Mouse (Mus musculus) neural tube, embryonic 12.5 days (tissue): Measurements from ENCODE around the gene Itsn1. TPM values are rescaled to one million over a fixed set of nuclear protein-coding genes. Genes with fewer than 3 reads are reported as not detected.

Experiments used
- ATAC-seq: fragments of 200-750 bp; cut with Nextera tagmentation; 2 replicates; pipeline ENCODE4 v1.8.0; 2017; ENCODE audit warnings: low read depth, mild to moderate bottlenecking, moderate TSS enrichment, moderate library complexity; ENCODE audit not compliant: low FRiP score
- H3K27ac ChIP-seq: fragments of 300-500 bp; sonication (generic); 2 replicates; pipeline ENCODE4 v1.5.1; 2016
- H3K27me3 ChIP-seq: fragments of 300-500 bp; sonication (generic); replicated peaks from 2 replicates; pipeline ENCODE4 v1.6.1; 2016; ENCODE audit warnings: mild to moderate bottlenecking
- H3K36me3 ChIP-seq: fragments of 300-500 bp; sonication (generic); 2 replicates; pipeline ENCODE4 v1.6.1; 2016; ENCODE audit warnings: mild to moderate bottlenecking
- H3K4me1 ChIP-seq: fragments of 300-500 bp; sonication (generic); 2 replicates; pipeline ENCODE4 v1.6.1; 2016
- H3K4me2 ChIP-seq: fragments of 300-500 bp; sonication (generic); replicated peaks from 2 replicates; pipeline ENCODE4 v1.6.1; 2016; ENCODE audit warnings: mild to moderate bottlenecking
- H3K4me3 ChIP-seq: fragments of 300-500 bp; sonication (generic); 2 replicates; pipeline ENCODE4 v1.5.1; 2016
- H3K9ac ChIP-seq: fragments of 300-500 bp; sonication (generic); 2 replicates; pipeline ENCODE4 v1.6.1; 2016; ENCODE audit warnings: mild to moderate bottlenecking
- H3K9me3 ChIP-seq: fragments of 300-500 bp; sonication (generic); 2 replicates; pipeline ENCODE4 v1.6.1; 2016; ENCODE audit warnings: mild to moderate bottlenecking
- WGBS: fragments of 180-500 bp; shearing (Covaris S2); methylation state at CpG from one replicate; pipeline ENCODE4 v1.1.7; 2016; 5-methylcytosine and 5-hydroxymethylcytosine counted together
- polyA plus RNA-seq: library from polyadenylated mRNA; unstranded; fragments of >200 nt; fragmentation: Nextera tagmentation; extraction: Ambion mirVana; gene quantifications from 2 replicates; pipeline ENCODE4 v1.2.1, GENCODE M21; 2016

Gene Itsn1
- polyA plus RNA-seq, 1 experiment from 2014 or later: 74.4 TPM

- peaks cover 5% of the 10 kb centered on the region for H3K4me1 ChIP-seq
- peaks cover 12% of the 10 kb centered on the region for H3K36me3 ChIP-seq
- H3K27me3 ChIP-seq: no peaks in the 10 kb centered on the region
- H3K4me3 ChIP-seq: no peak overlapping the region
- 73% methylated on average over 12 of the region's 12 CpGs for WGBS
- H3K9me3 ChIP-seq: no peaks in the 10 kb centered on the region
- no peak overlapping the region for H3K27ac ChIP-seq
- no peak for ATAC-seq
- no peak overlapping the region for H3K9ac ChIP-seq
- H3K4me2 ChIP-seq: no peak overlapping the region
Observed at GRCm38 (mm10) chr16:91889831-91890230, 160.8 kb downstream of the Itsn1 start.

GRCm38 (mm10) chr16:91891218-91891617, 162.1 kb downstream of the Itsn1 start:
- ATAC-seq: no peak
- Histone ChIP-seq H3K27me3 (no peaks in the 10 kb centered on the region), H3K4me3 (no peak overlapping the region), H3K4me1 (no peaks in the 10 kb centered on the region), H3K9ac (no peak overlapping the region), H3K36me3 (peaks cover 12% of the 10 kb centered on the region), H3K27ac (no peak overlapping the region), H3K9me3 (no peaks in the 10 kb centered on the region), H3K4me2 (no peak overlapping the region)
- 87% methylated on average over 11 of the region's 11 CpGs for WGBS

DNA sequence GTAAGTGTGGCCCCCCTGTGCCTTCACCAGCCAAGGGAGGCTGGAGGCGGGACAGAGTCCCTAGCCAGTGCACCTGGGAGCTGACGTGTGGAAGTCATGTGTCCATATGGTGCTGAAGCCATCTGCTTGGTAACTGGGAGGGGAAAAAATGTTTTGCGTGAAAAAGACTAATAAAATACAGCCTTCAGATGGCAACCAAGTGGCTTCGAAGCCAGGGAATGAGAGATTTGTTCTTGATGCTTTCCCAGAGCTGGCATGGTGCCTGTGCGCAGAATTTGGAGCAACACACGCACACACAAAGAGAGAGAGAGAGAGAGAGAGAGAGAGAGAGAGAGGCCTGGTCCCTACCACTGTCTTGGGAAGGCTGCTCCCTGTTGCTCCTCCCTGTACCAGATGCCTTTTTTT, 167.3 kb downstream of the Itsn1 start:
- peaks cover 5% of the 10 kb centered on the region for H3K4me1 ChIP-seq
- ATAC-seq: no peak
- H3K36me3 ChIP-seq: peaks cover 15% of the 10 kb centered on the region
- no peak overlapping the region for H3K4me3 ChIP-seq
- H3K27ac ChIP-seq: no peak overlapping the region
- H3K27me3 ChIP-seq: no peaks in the 10 kb centered on the region
- no peak overlapping the region for H3K9ac ChIP-seq
- no peaks in the 10 kb centered on the region for H3K9me3 ChIP-seq
- H3K4me2 ChIP-seq: no peak overlapping the region
- WGBS: 64% methylated on average over 6 of the region's 6 CpGs

DNA sequence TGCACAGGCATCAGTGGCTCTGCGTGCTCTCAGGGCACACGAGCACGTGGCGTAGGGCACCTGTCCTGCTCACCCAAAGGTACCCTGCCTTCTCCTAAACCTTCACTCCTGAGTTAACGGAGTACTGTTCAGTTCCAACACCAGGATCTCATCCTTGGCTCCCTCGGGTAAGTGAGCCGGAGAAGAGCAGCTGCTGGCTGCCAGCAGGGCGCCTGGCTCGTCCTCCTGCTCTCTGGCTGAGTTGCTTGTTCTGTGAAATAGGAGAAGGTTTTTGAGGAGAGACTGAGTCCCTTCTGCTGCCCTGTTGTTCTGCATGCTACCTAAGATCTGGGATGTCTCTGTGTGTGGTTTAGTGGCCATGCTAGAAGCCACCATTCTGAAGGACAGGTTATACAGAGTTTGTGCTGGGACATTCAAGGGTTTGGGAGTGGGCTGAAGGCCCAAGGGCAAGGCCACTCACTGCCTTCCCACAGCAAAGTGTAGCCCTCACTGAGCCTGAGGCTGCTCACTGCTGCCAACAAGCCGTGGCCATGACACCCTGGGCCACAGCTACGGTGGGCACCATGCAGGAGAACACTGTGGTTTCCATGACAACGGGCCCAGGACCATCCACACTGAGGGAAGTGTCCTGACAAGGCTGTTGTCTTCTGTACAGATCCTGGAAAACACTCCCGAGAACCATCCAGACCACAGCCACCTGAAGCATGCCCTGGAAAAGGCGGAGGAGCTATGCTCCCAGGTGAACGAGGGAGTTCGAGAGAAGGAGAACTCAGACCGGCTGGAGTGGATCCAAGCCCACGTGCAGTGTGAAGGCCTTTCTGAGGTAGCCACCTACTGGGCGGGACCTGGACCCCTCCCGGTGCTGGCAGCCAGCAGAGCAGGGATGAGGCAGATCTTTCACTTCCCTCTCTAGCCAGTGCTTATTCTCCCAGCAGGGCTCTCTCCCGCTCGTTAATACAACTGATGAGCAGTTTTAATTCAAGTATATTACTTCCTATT, 170.1 kb downstream of the Itsn1 start:
- Histone ChIP-seq H3K9ac (no peak overlapping the region), H3K36me3 (peaks cover 26% of the 10 kb centered on the region), H3K9me3 (no peaks in the 10 kb centered on the region), H3K27ac (no peak overlapping the region), H3K4me3 (no peak overlapping the region), H3K27me3 (no peaks in the 10 kb centered on the region), H3K4me2 (no peak overlapping the region), H3K4me1 (peaks cover 5% of the 10 kb centered on the region)
- ATAC-seq: no peak
- WGBS: 62% methylated on average over 22 of the region's 22 CpGs

DNA sequence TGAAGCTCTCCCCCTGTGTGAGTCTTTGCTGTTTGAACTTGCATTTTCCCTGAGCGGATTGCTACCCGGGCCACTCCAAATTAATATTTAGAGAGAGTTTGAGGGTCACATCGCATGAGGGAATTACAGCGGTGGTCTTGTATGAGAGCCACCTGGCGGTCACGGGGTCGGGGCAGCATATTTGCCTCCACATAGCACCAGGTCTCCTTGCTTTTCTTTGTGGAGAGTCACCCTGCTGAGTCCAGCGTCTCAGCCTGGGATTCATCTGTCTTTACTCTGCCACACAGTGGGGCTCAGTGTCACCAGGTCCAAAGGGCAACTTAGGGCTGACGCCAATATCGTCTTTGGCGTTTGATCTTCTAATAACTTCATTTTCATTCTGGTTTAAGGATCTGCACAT, 171.2 kb downstream of the Itsn1 start:
- H3K36me3 ChIP-seq: peaks cover 32% of the 10 kb centered on the region
- WGBS: 57% methylated on average over 11 of the region's 11 CpGs
- ATAC-seq: no peak
- H3K9me3 ChIP-seq: no peaks in the 10 kb centered on the region
- no peak overlapping the region for H3K9ac ChIP-seq
- peaks cover 5% of the 10 kb centered on the region for H3K4me1 ChIP-seq
- no peaks in the 10 kb centered on the region for H3K27me3 ChIP-seq
- no peak overlapping the region for H3K4me3 ChIP-seq
- no peak overlapping the region for H3K27ac ChIP-seq
- no peak overlapping the region for H3K4me2 ChIP-seq

- no peaks in the 10 kb centered on the region for H3K27me3 ChIP-seq
- H3K4me3 ChIP-seq: no peak overlapping the region
- peaks cover 34% of the 10 kb centered on the region for H3K36me3 ChIP-seq
- no peaks in the 10 kb centered on the region for H3K9me3 ChIP-seq
- peaks cover 5% of the 10 kb centered on the region for H3K4me1 ChIP-seq
- H3K9ac ChIP-seq: no peak overlapping the region
- no peak for ATAC-seq
- WGBS: 96% methylated on average over 13 of the region's 13 CpGs
- no peak overlapping the region for H3K27ac ChIP-seq
- H3K4me2 ChIP-seq: no peak overlapping the region
Observed at GRCm38 (mm10) chr16:91903801-91904506, 174.9 kb downstream of the Itsn1 start.

DNA sequence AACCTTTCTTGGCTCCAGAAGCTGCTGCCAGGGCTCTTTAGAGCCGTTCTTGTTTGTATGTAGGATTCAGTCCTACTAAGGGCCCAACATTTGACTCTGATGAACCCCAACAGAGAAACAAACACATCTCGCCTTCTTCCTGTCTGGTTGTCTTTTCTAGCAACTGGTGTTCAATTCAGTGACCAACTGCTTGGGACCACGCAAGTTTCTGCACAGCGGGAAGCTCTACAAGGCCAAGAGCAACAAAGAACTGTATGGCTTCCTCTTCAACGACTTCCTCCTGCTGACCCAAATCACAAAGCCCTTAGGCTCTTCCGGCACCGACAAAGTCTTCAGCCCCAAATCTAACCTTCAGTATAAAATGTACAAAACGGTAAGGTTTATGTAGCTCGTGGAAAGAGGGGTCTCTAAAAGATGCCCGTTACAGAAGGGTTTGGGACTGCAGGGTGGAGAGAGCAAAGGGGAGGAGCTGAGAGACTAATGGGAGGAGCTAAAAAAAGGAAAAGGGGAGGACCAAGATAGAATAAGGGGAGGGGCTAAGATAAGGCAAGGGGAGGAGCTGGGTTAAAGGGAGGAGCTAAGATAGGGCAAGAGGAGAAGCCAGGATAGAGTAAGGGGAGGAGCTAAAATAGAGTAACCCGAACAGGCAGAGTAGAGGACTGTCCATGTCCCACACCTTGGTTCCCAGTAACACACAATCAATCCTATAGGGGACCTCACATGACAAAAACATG, 176.2 kb downstream of the Itsn1 start:
- Histone ChIP-seq H3K4me3 (no peak overlapping the region), H3K9ac (no peak overlapping the region), H3K27ac (no peak overlapping the region), H3K4me1 (no peaks in the 10 kb centered on the region), H3K36me3 (peaks cover 32% of the 10 kb centered on the region), H3K9me3 (no peaks in the 10 kb centered on the region), H3K4me2 (no peak overlapping the region), H3K27me3 (no peaks in the 10 kb centered on the region)
- no peak for ATAC-seq
- 85% methylated on average over 11 of the region's 11 CpGs for WGBS

DNA sequence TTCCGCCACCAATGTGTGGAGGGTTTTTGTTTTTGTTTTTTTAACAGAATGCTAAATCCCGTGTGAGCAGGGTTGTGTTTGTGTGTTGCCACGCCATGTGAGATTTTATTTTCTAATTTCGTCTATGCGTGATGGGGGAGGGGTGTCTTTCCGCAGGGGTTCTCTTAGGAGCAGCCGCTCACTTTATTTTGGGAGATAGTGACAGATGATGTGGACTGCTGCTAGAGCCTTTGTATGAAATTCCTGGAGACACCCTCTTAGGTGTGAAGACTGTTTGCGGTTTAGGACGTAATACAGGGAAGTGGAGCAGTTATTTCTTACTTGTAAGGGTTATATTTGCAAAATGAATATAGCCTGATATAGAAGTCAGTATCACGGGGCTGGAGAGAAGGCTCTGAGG, 176.9 kb downstream of the Itsn1 start:
- H3K4me2 ChIP-seq: no peak overlapping the region
- H3K4me1 ChIP-seq: no peaks in the 10 kb centered on the region
- ATAC-seq: no peak
- H3K9me3 ChIP-seq: no peaks in the 10 kb centered on the region
- 88% methylated on average over 10 of the region's 10 CpGs for WGBS
- peaks cover 32% of the 10 kb centered on the region for H3K36me3 ChIP-seq
- no peak overlapping the region for H3K9ac ChIP-seq
- H3K27me3 ChIP-seq: no peaks in the 10 kb centered on the region
- no peak overlapping the region for H3K27ac ChIP-seq
- H3K4me3 ChIP-seq: no peak overlapping the region

DNA sequence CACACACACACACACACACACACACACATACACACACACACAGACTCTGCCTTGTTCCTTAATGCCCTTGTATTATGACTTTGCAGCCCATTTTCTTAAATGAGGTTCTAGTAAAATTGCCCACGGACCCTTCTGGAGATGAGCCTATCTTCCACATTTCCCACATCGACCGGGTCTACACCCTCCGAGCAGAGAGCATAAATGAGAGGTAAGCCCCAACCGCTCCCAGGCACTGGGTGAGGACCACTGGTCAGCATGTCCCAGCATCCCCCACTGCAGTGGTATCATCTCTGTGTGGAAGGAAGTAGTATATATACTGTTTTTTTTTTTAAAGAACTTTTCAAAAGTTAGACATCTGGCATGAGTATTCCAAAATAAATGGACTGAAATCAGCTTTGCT, 177.6 kb downstream of the Itsn1 start:
- WGBS: 93% methylated on average over 5 of the region's 5 CpGs
- no peak overlapping the region for H3K4me2 ChIP-seq
- H3K36me3 ChIP-seq: peaks cover 32% of the 10 kb centered on the region
- H3K4me1 ChIP-seq: no peaks in the 10 kb centered on the region
- H3K27me3 ChIP-seq: no peaks in the 10 kb centered on the region
- H3K9me3 ChIP-seq: no peaks in the 10 kb centered on the region
- no peak overlapping the region for H3K4me3 ChIP-seq
- no peak for ATAC-seq
- H3K27ac ChIP-seq: no peak overlapping the region
- no peak overlapping the region for H3K9ac ChIP-seq

GRCm38 (mm10) chr16:91907158-91907557, 178.1 kb downstream of the Itsn1 start:
- Histone ChIP-seq H3K36me3 (peaks cover 31% of the 10 kb centered on the region), H3K4me3 (no peak overlapping the region)
- WGBS: 84% methylated on average over 11 of the region's 11 CpGs

DNA sequence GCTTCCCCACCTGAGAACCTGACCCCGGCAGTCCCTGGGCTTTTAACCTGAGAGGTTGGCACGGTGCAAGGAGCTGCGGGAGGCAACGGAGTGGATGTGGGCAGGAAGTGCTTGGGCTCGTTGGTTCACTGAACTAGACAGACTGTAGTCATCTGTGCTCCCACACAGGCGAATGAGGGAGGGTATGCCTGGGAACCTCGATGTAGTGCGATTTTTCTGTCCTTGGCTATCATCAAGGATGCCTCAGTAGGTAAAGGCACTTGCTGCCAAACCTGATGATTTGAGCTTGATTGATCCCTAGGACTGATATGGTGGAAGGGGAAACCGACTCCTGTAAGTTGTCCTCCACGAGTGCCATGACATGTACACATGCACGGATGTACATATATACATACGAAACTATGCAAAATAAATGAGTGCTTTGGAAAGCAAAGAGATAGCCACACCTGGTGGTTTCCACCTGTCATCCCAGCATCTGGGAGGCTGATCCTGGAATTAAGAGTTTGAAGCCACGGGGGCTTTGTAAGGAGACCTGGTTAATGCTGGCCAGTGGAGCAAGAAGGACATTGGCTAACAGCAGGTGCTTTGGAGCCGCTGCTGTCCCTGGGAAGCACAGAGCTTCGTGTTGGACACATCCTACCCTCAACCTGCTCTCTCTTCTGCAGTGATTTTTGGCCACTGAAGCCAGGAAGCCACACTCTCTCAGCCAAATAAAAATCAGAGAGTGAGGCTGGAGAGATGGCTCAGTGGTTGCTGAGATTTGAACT, 180.7 kb downstream of the Itsn1 start:
- WGBS: 91% methylated on average over 15 of the region's 15 CpGs
- no peak overlapping the region for H3K4me3 ChIP-seq
- ATAC-seq: no peak
- H3K27ac ChIP-seq: no peak overlapping the region
- H3K36me3 ChIP-seq: peaks cover 20% of the 10 kb centered on the region
- H3K4me2 ChIP-seq: no peak overlapping the region
- H3K4me1 ChIP-seq: no peaks in the 10 kb centered on the region
- H3K9ac ChIP-seq: no peak overlapping the region
- no peaks in the 10 kb centered on the region for H3K27me3 ChIP-seq
- no peaks in the 10 kb centered on the region for H3K9me3 ChIP-seq

More at GRCm38 (mm10) chr16:91907158-91907557, 178.1 kb downstream of the Itsn1 start:
- Histone ChIP-seq H3K4me1 (no peaks in the 10 kb centered on the region), H3K4me2 (no peak overlapping the region), H3K27ac (no peak overlapping the region), H3K27me3 (no peaks in the 10 kb centered on the region), H3K9me3 (no peaks in the 10 kb centered on the region), H3K9ac (no peak overlapping the region)
- no peak for ATAC-seq
